Mouse (Mus musculus): ENCODE results near the gene Adamtsl3. TPM values are rescaled to one million over a fixed set of nuclear protein-coding genes. Genes with fewer than 3 reads are reported as not detected.
"Not testable (repeated sequence)": the region's sequence is repeated elsewhere in the genome, so short reads cannot be mapped to it uniquely, and the experiment has no call there.

Gene Adamtsl3
- total RNA-seq, 2 experiments from 2014 or later: 11.1 to 12.3 TPM

GRCm38 (mm10) chr7:82361127-82361526 is 25.6 kb downstream of the Adamtsl3 start:
- no peak for DNase-seq

GRCm38 (mm10) chr7:82364567-82364966 is 29.1 kb downstream of the Adamtsl3 start:
- no peak for DNase-seq

- no peak for DNase-seq
These were observed 30.6 kb downstream of the Adamtsl3 start for GRCm38 (mm10) chr7:82366056-82366455.

GRCm38 (mm10) chr7:82366471-82366870 is 31.0 kb downstream of the Adamtsl3 start:
- DNase-seq: no peak

GRCm38 (mm10) chr7:82368047-82368446 is 32.6 kb downstream of the Adamtsl3 start:
- no peak for DNase-seq

GRCm38 (mm10) chr7:82370132-82370531 is 34.6 kb downstream of the Adamtsl3 start:
- no peak for DNase-seq

- DNase-seq: peak; percentile 72
These were observed 35.9 kb downstream of the Adamtsl3 start for GRCm38 (mm10) chr7:82371411-82371810.

GRCm38 (mm10) chr7:82378311-82378710 is 42.8 kb downstream of the Adamtsl3 start:
- no peak for DNase-seq

- no peak for DNase-seq
These were observed 44.3 kb downstream of the Adamtsl3 start for GRCm38 (mm10) chr7:82379765-82380164.

- no peak for DNase-seq
These were observed 47.5 kb downstream of the Adamtsl3 start for GRCm38 (mm10) chr7:82382843-82383535.

GRCm38 (mm10) chr7:82383536-82383848 is 48.0 kb downstream of the Adamtsl3 start:
- DNase-seq: no peak

GRCm38 (mm10) chr7:82387121-82387520 is 51.6 kb downstream of the Adamtsl3 start:
- no peak for DNase-seq

GRCm38 (mm10) chr7:82394435-82395186 is 59.1 kb downstream of the Adamtsl3 start:
- no peak for DNase-seq

- DNase-seq: no peak
These were observed 59.7 kb downstream of the Adamtsl3 start for GRCm38 (mm10) chr7:82395239-82395638.

- DNase-seq: no peak
These were observed 60.4 kb downstream of the Adamtsl3 start for GRCm38 (mm10) chr7:82395751-82396512.

GRCm38 (mm10) chr7:82396869-82397268 is 61.4 kb downstream of the Adamtsl3 start:
- DNase-seq: no peak

- no peak for DNase-seq
These were observed 62.1 kb downstream of the Adamtsl3 start for GRCm38 (mm10) chr7:82397632-82398031.

GRCm38 (mm10) chr7:82405466-82406045 is 70.1 kb downstream of the Adamtsl3 start:
- DNase-seq: no peak

GRCm38 (mm10) chr7:82410966-82411365 is 75.5 kb downstream of the Adamtsl3 start:
- no peak for DNase-seq

GRCm38 (mm10) chr7:82416653-82417052 is 81.2 kb downstream of the Adamtsl3 start:
- no peak for DNase-seq

- DNase-seq: no peak
These were observed 81.6 kb downstream of the Adamtsl3 start for GRCm38 (mm10) chr7:82417053-82417452.

GRCm38 (mm10) chr7:82420329-82421052 is 85.0 kb downstream of the Adamtsl3 start:
- not testable (repeated sequence) for DNase-seq
